Mouse (Mus musculus) retina, postnatal 7 days (tissue): ENCODE measurements around the gene Tram1l1.
A peak's percentile ranks its signal among the peaks of the same experiment; 100 is the strongest.
"Not testable (repeated sequence)": the region's sequence is repeated elsewhere in the genome, so short reads cannot be mapped to it uniquely, and the experiment has no call there.

ENCODE experiments used
- DNase-seq: peaks from one replicate; pipeline ENCODE4 v3.0.0-alpha.2; 2012; ENCODE audit warnings: low read depth, low spot score

Tram1l1 gene

DNA sequence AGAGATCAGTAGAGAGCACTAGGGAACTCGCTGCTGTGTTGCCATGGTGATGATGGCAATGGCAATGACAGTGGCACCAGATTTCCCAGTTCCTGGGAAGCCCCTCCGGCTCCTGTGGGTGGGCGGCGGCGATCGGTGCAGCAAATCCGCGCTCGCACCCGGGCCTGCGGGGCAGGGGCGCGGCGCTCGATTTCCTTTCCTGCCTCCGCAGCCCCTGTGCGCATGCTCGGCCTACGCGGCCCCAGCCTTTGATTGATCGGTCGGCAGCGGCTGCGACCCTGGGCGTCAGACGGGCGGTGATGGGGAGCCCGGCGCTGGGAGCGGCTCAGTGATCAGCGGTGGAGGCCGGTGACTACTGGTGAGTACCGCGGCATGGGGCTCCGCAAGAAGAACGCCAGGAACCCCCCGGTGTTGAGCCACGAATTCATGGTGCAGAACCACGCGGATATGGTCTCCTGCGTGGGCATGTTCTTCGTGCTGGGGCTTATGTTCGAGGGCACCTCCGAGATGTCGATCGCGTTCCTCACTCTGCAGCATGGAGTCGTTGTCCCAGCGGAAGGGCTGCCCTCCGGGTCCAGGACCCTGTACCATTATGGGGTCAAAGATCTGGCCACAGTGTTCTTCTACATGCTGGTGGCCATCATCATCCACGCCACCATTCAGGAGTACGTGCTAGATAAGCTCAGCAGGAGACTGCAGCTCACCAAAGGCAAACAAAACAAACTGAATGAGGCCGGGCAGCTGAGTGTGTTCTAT lies at the start of gene Tram1l1:
Gene Tram1l1, plus strand, starts transcription at position 35 of the 756 bp plus-strand sequence.
- peak; percentile 77 for DNase-seq

DNA sequence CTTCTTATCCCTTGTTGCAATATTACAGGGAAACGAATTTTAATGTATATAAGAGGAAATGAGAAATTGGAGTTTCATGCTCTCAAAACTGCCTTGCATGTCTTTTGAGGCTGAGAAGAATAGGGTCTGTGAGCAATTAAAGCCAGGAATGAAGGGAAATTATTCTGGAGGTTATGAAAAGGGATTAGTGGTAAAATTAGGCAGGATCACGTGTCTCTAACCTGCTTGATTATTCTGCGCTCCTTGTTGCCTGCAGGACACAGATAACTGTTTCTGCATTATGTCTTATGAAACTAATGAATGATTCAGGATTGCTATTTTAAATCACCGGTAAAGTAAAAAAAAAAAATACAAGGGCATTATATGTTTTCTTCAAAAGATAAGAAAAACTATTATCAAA lies 49.4 kb upstream of the Tram1l1 start:
- no peak for DNase-seq

- no peak for DNase-seq
Observed at GRCm38 (mm10) chr3:124271668-124272067, 49.0 kb upstream of the Tram1l1 start.

DNA sequence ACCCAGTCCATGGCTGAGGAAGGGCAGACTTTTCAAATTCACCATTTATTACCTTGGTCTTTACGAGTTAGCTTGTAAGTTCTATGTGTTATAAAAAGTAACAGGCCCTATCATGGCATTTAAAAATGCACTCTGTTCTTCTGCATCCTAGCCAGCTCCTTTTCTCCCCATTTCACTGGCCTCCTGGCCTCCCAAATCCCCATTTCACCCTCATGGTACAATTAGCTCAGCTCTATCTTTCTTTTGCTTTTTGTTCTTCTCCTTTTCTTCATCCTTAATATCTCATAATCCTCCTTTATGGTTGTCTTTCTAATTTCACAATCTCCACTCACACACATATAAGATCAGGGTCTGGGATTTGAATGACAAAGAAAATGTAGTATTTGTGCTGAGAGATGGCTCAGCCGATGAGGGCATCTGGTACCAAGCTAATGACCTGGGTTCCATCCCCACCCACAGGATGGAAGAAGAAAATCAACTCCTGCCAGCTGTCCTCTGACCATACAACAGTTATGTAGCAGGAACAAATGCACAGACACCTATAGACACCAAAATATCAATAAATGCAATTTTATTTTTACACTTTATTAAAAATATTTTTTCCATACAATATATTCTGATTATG lies 48.1 kb upstream of the Tram1l1 start:
- no peak for DNase-seq

DNA sequence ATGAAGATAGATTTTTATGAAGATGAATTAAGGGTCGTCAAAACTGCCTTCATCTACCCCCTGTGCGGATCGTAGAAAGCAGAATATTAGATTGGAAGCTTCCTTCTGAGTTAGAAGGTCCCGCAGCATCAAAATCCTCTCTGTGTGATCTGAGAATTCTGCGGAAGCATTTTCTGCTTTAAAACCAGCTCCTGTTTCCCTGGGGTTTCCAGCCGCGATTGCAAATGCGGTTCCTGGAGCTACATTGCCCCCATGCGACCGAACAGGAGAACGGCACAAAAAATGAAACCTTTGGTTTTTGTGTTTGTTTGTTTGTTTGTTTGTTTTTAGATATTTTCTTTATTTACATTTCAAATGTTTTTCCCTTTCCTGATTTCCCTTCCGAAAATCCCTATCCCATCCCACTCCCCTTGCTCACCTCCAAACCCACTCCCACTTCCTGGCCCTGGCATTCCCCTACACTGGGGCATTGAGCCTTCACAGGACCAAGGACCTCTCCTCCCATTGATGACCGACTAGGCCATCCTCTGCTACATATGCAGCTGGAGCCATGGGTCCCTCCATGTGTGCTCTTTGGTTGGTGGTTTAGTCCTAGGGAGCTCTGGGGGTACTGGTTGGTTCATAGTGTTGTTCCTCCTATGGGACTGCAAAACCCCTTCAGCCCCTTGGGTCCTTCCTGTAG lies 45.6 kb upstream of the Tram1l1 start:
- DNase-seq = peak; percentile 35

GRCm38 (mm10) chr3:124288936-124289335 lies 31.7 kb upstream of the Tram1l1 start:
- DNase-seq = not testable (repeated sequence)

GRCm38 (mm10) chr3:124319254-124319653 lies 1.4 kb upstream of the Tram1l1 start:
- DNase-seq = no peak

DNA sequence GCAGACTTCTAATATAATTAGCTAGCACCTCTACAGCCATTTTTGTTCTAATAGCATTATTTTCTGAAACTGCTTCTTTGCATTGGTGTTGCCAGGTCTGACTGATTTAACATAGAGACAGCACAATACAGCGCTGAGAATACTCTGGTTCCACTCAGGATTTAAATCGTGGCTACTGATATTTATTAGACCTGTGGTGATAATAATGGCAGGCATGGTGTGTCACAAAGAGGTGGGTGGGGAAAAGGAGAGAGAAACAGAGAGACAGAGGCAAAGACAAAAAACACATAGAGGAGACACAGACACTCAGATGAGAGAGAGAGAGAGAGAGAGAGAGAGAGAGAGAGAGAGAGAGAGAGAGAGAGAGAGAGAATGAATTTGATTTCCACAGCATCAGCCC lies 257 bp upstream of the Tram1l1 start:
- no peak for DNase-seq

GRCm38 (mm10) chr3:124346445-124346844 lies 25.8 kb downstream of the Tram1l1 start:
- DNase-seq = no peak

DNA sequence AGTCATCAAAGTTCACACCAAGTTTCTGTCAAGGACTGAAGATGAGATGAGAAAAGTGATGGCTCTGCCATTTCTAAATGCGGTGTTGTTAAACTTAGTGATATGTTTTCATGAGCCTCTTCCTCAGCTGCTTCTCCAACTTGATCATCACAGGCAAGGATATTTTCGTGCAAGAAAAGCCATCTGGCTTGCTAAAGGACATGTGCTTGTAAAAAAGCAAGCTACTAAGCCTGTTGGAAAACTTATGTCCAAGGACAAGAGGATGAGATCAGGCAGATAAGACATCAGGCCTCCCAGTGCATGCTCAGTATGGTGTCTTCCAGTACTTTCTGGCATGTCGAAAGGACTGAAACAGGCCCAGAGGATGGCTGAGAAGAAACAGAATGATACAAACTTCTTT lies 36.9 kb downstream of the Tram1l1 start:
- DNase-seq = no peak

DNA sequence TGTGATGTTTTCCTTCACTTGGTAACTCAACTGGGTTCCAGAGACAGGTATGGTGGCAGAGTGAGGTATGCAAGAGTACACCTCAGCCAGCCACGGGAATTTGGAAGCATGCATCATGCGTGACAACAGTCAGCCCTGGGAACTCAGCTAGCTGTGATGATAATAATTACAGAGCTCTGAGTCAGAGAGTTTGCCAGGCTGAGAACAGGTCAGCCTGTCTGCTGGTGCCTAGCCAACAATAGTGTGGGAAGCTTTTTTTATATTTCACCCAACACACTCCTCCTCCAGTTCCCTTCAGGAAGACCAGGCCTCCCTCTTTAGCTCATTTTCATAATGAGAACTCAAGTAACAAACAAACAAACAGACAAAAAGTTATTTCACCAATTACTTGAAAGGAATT lies 51.4 kb downstream of the Tram1l1 start:
- DNase-seq = no peak
